Mouse (Mus musculus) forebrain, embryonic 15.5 days (tissue): ENCODE data around the gene Me3. TPM values are rescaled to one million over a fixed set of nuclear protein-coding genes. Genes with fewer than 3 reads are reported as not detected.
A peak's percentile ranks its signal among the peaks of the same experiment; 100 is the strongest.

Source experiments
- ATAC-seq: fragments of 200-750 bp; cut with Nextera tagmentation; replicated peaks from 2 replicates; pipeline ENCODE4 v1.8.0; 2017; ENCODE audit warnings: mild to moderate bottlenecking, moderate TSS enrichment, moderate library complexity
- H3K27ac ChIP-seq: fragments of 300-500 bp; sonication (generic); replicated peaks from 2 replicates; pipeline ENCODE4 v1.5.1; 2015; ENCODE audit warnings: mild to moderate bottlenecking, inconsistent platforms
- H3K27me3 ChIP-seq: fragments of 300-500 bp; sonication (generic); 2 replicates; pipeline ENCODE4 v1.6.1; 2015; ENCODE audit warnings: inconsistent platforms
- H3K36me3 ChIP-seq: fragments of 300-500 bp; sonication (generic); 2 replicates; pipeline ENCODE4 v1.6.1; 2015; ENCODE audit warnings: mild to moderate bottlenecking, inconsistent platforms
- H3K4me1 ChIP-seq: fragments of 300-500 bp; sonication (generic); 2 replicates; pipeline ENCODE4 v1.6.1; 2015; ENCODE audit warnings: inconsistent platforms
- H3K4me2 ChIP-seq: fragments of 300-500 bp; sonication (generic); replicated peaks from 2 replicates; pipeline ENCODE4 v1.6.1; 2015; ENCODE audit warnings: mild to moderate bottlenecking, inconsistent platforms
- H3K4me3 ChIP-seq: fragments of 300-500 bp; sonication (generic); 2 replicates; pipeline ENCODE4 v1.5.1; 2015; ENCODE audit warnings: mild to moderate bottlenecking, inconsistent platforms
- H3K9ac ChIP-seq: fragments of 300-500 bp; sonication (generic); replicated peaks from 2 replicates; pipeline ENCODE4 v1.6.1; 2015; ENCODE audit warnings: mild to moderate bottlenecking, inconsistent platforms
- H3K9me3 ChIP-seq: fragments of 300-500 bp; sonication (generic); 2 replicates; pipeline ENCODE4 v1.6.1; 2016; ENCODE audit warnings: inconsistent platforms
- WGBS: fragments of 180-500 bp; shearing (Covaris S2); methylation state at CpG from one replicate; pipeline ENCODE4 v1.1.7; 2015; ENCODE audit warnings: mixed read lengths; 5-methylcytosine and 5-hydroxymethylcytosine counted together
- polyA plus RNA-seq: library from polyadenylated mRNA; unstranded; fragments of >200 nt; fragmentation: Nextera tagmentation; extraction: Ambion mirVana; gene quantifications from 2 replicates; pipeline ENCODE4 v1.2.1, GENCODE M21; 2015

The Me3 gene
- polyA plus RNA-seq, 1 experiment from 2014 or later = 3.1 TPM

DNA sequence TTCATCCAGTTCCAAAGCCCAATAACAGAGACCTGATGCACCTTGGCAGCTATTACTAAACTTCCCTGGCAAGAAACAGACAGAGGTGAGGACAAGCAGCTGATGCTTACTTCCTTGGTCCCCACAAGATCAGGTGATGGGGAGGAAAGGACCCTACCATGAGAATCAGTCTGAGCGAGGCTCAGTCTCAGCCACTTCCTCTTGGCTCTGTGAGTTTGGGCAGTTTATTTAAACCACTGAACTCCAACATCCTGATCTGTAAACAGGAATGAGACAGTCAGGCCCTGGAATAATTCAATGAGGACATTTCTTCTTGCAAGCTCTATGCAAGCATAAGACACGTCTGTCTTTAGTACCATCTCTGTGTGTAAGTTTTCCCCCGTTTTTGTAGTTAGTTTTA, 170.3 kb downstream of the Me3 start:
- Histone ChIP-seq H3K4me2 (no peak overlapping the region), H3K36me3 (no peaks in the 10 kb centered on the region), H3K9me3 (no peaks in the 10 kb centered on the region), H3K9ac (no peak overlapping the region), H3K4me3 (no peak overlapping the region), H3K27me3 (no peaks in the 10 kb centered on the region), H3K4me1 (no peaks in the 10 kb centered on the region), H3K27ac (no peak overlapping the region)
- no peak for ATAC-seq
- 74% methylated on average over 3 of the region's 3 CpGs for WGBS

GRCm38 (mm10) chr7:89803966-89804365, 171.8 kb downstream of the Me3 start:
- 87% methylated on average over 4 of the region's 4 CpGs for WGBS
- ATAC-seq = no peak

DNA sequence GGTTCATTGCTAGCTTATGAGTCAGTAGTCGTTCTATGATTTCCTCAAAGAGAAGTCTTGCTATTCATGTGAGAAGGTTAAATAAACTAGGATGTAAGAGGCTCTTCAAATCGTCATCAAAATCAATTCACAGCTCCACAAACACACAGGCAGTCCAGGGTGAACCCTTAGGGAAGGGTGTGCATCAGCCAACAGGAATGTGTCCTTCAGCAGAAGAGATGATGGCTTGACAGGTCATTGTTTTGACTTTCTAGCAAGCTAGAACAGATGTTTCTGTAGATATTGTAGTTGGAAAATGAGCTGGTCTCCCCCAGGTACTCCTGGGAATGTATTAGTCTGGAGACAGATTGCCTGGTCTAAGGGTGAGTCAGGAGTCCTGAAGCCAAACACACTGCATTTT, 177.2 kb downstream of the Me3 start:
- H3K27ac ChIP-seq = no peak overlapping the region
- WGBS = 83% methylated on average over 2 of the region's 2 CpGs

More at GRCm38 (mm10) chr7:89803966-89804365, 171.8 kb downstream of the Me3 start:
- no peaks in the 10 kb centered on the region for H3K9me3 ChIP-seq
- no peak overlapping the region for H3K4me2 ChIP-seq
- no peak overlapping the region for H3K9ac ChIP-seq
- H3K27me3 ChIP-seq = no peaks in the 10 kb centered on the region
- no peaks in the 10 kb centered on the region for H3K4me1 ChIP-seq
- H3K27ac ChIP-seq = no peak overlapping the region
- no peaks in the 10 kb centered on the region for H3K36me3 ChIP-seq
- no peak overlapping the region for H3K4me3 ChIP-seq

DNA sequence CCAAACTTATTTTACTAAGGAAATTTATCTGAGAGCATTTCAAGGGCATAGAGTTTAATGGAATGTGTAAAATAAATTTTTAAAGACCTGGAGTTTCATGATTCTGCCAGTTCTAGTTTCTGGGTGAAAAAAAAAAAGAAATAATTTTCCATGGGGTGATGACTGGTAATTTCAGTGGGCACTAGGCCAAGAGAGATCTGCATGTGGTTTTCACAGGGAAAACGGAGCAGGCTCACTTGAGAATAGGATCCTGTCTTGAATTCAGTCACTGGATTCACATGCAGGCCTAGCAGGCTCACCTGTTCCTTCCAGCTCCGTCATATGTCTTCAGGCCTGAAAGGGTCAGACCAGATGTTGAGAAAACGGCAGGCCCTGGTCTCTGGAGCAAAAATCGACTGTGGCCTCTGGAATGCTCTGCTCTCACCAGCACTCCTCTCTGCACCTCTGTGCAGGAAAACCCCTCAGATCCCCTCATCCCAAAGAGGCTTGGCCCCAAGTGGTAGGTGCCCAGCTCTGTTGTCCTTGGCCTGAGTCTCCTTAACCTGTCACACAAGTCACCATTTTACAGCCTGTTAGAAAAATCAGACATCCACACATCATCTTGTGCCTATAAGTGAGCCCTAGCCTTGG, 196.4 kb downstream of the Me3 start:
- Histone ChIP-seq H3K36me3 (no peaks in the 10 kb centered on the region), H3K4me2 (no peak overlapping the region), H3K27me3 (no peaks in the 10 kb centered on the region), H3K9ac (no peak overlapping the region), H3K4me3 (no peak overlapping the region), H3K9me3 (no peaks in the 10 kb centered on the region), H3K27ac (no peak overlapping the region), H3K4me1 (no peaks in the 10 kb centered on the region)
- WGBS = 76% methylated on average over 4 of the region's 4 CpGs
- no peak for ATAC-seq

More for the DNA sequence above, 177.2 kb downstream of the Me3 start:
- Histone ChIP-seq H3K4me3 (no peak overlapping the region), H3K9me3 (no peaks in the 10 kb centered on the region), H3K36me3 (no peaks in the 10 kb centered on the region), H3K9ac (no peak overlapping the region), H3K4me2 (no peak overlapping the region), H3K27me3 (no peaks in the 10 kb centered on the region), H3K4me1 (no peaks in the 10 kb centered on the region)
- ATAC-seq = no peak

DNA sequence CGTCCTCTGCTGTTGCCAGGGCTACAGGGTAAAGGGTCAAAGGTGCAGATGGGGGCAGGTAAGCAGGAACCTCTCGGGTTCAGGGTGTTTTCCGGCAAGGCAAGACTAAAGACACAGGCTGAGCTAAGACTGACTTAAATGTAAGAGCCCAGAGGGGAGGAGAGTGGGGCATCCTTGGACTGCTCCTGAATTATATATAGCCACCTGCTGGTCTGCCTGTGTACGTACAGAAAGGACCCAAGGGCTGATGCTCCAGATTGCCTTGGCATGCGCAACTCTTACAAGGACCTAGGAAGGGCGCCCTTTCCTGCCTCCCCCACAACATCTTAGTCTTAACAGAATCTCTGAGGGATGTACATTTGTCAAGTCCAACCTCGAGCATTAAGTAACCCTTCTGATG, 197.0 kb downstream of the Me3 start:
- Histone ChIP-seq H3K4me3 (no peak overlapping the region), H3K9me3 (no peaks in the 10 kb centered on the region), H3K4me2 (no peak overlapping the region), H3K36me3 (no peaks in the 10 kb centered on the region), H3K27me3 (no peaks in the 10 kb centered on the region), H3K4me1 (no peaks in the 10 kb centered on the region), H3K27ac (no peak overlapping the region), H3K9ac (no peak overlapping the region)
- 62% methylated on average over 7 of the region's 7 CpGs for WGBS
- no peak for ATAC-seq

GRCm38 (mm10) chr7:89833521-89833920, 201.3 kb downstream of the Me3 start:
- 87% methylated on average over 8 of the region's 8 CpGs for WGBS
- ATAC-seq = no peak

DNA sequence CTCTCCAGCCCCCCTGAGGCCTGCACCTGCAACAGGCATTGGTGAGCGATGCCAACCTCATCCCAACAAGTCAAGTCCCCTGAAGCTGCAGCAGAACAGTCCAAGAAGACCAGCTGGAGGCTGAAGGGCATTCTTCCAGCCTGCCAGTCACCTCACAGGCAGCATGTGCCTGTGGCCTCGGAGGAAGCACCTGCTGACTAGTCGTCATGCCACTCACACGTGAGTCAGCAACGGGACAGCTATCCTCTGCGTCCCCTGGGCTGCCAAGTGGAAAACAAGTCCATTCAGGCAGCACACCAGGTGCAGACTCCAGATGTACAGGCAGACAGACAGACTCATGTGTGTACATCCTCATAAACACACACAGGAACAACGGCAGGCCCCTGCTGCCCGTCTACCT, 203.4 kb downstream of the Me3 start:
- 59% methylated on average over 8 of the region's 8 CpGs for WGBS
- peak; percentile 46; the same call in 1 of the 2 replicates for ATAC-seq
- no peak overlapping the region for H3K4me2 ChIP-seq

More at GRCm38 (mm10) chr7:89833521-89833920, 201.3 kb downstream of the Me3 start:
- H3K4me2 ChIP-seq = no peak overlapping the region
- H3K27ac ChIP-seq = no peak overlapping the region
- no peak overlapping the region for H3K4me3 ChIP-seq
- no peak overlapping the region for H3K9ac ChIP-seq
- no peaks in the 10 kb centered on the region for H3K9me3 ChIP-seq
- H3K4me1 ChIP-seq = no peaks in the 10 kb centered on the region
- no peaks in the 10 kb centered on the region for H3K36me3 ChIP-seq
- no peaks in the 10 kb centered on the region for H3K27me3 ChIP-seq

DNA sequence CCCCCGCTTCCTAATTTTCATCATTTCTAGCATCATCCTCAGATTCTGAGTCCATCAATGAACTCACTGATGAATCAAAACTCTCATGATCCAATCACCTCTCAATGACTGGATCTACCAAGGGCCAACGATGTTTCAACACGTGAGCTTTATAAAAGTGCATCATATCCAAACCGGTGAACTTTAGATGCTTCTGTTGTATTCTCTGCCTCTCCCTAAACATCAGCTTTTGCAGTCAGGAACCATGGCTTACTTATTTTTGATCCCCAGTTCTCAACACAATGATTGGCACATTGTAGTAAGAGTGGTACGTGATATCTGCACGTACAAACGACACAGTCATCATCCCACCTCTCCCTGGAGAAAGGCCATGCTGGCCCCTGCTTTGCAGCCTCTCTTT, 204.5 kb downstream of the Me3 start:
- H3K4me2 ChIP-seq = no peak overlapping the region
- no peak for ATAC-seq
- no peak overlapping the region for H3K4me3 ChIP-seq
- H3K9me3 ChIP-seq = no peaks in the 10 kb centered on the region
- H3K36me3 ChIP-seq = no peaks in the 10 kb centered on the region
- no peak overlapping the region for H3K9ac ChIP-seq
- 98% methylated on average over 7 of the region's 7 CpGs for WGBS
- no peaks in the 10 kb centered on the region for H3K4me1 ChIP-seq
- H3K27ac ChIP-seq = no peak overlapping the region
- no peaks in the 10 kb centered on the region for H3K27me3 ChIP-seq

More for the DNA sequence above, 203.4 kb downstream of the Me3 start:
- H3K36me3 ChIP-seq = no peaks in the 10 kb centered on the region
- no peaks in the 10 kb centered on the region for H3K9me3 ChIP-seq
- H3K4me3 ChIP-seq = no peak overlapping the region
- no peaks in the 10 kb centered on the region for H3K27me3 ChIP-seq
- no peaks in the 10 kb centered on the region for H3K4me1 ChIP-seq
- no peak overlapping the region for H3K27ac ChIP-seq
- H3K9ac ChIP-seq = no peak overlapping the region

- Histone ChIP-seq H3K4me2 (no peak overlapping the region), H3K36me3 (no peaks in the 10 kb centered on the region), H3K27ac (no peak overlapping the region), H3K4me1 (no peaks in the 10 kb centered on the region), H3K4me3 (no peak overlapping the region), H3K9me3 (no peaks in the 10 kb centered on the region), H3K9ac (no peak overlapping the region), H3K27me3 (no peaks in the 10 kb centered on the region)
- 71% methylated on average over 4 of the region's 4 CpGs for WGBS
- no peak for ATAC-seq
These were observed 205.6 kb downstream of the Me3 start for GRCm38 (mm10) chr7:89837841-89838240.

DNA sequence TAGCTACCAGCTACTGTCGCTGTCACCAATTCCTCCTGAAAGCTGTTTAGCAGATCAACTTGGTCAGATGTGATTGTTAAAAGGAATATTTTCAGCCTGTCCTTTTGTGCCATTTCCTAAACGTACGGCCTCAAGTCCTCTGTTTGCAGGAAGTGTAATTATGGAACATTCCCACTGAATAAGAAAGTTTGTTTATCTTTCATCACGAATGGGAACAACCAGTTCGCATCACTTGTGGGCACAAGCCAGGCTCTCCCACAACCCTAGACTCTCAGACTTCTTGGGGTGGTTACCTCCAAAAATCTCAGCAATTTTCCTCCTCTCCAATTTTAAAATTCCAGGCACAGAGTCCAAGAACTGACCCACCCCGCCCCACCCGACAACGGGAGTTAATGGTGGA, 207.5 kb downstream of the Me3 start:
- WGBS = 86% methylated on average over 8 of the region's 8 CpGs
- Histone ChIP-seq H3K9me3 (no peaks in the 10 kb centered on the region), H3K9ac (no peak overlapping the region), H3K4me1 (no peaks in the 10 kb centered on the region), H3K36me3 (no peaks in the 10 kb centered on the region), H3K27me3 (no peaks in the 10 kb centered on the region), H3K4me3 (no peak overlapping the region), H3K4me2 (no peak overlapping the region), H3K27ac (no peak overlapping the region)
- no peak for ATAC-seq

DNA sequence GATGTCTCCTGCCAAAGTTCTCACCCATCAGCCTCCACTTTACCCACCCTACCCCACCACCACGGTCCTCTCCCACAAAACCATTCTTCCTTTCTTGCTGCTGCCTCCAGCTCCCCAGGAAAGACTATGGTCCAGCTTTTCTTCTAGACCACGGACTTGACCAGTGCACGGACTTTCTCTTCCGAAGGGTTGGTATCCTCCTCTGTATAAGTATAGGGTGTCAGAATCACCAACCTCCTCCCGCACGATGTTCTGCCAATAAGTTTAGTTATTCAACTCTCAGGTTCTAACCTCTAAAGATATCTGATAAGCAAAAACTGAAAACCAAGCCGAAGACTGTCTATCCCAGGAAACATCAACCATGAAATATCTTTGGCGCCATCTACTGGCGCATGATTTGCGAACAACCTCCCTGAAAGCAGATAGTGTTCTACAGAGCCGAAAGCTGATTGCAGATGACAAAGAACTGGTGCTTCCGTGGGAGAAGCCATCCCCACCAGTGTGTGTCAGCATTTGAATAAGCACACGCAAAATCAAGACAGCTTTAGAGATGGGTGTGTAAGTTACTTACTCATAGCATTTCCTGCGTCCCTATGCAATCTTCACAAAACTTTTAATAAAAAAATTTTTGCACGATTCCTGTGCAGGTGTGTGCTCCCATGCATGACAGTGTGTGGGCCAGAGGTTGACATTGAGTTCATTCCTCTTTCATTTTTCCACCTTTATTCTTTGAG, 209.6 kb downstream of the Me3 start:
- no peaks in the 10 kb centered on the region for H3K36me3 ChIP-seq
- peak; percentile 86 for ATAC-seq
- H3K9me3 ChIP-seq = no peaks in the 10 kb centered on the region
- H3K27me3 ChIP-seq = no peaks in the 10 kb centered on the region
- 36% methylated on average over 15 of the region's 15 CpGs for WGBS
- H3K27ac ChIP-seq = no peak overlapping the region
- no peak overlapping the region for H3K4me3 ChIP-seq
- no peak overlapping the region for H3K4me2 ChIP-seq
- no peaks in the 10 kb centered on the region for H3K4me1 ChIP-seq
- no peak overlapping the region for H3K9ac ChIP-seq

- H3K27ac ChIP-seq = no peak overlapping the region
- H3K27me3 ChIP-seq = no peaks in the 10 kb centered on the region
- WGBS = 90% methylated on average over 5 of the region's 5 CpGs
- peak; percentile 20 for ATAC-seq
- H3K4me2 ChIP-seq = no peak overlapping the region
- H3K9me3 ChIP-seq = no peaks in the 10 kb centered on the region
- H3K4me1 ChIP-seq = no peaks in the 10 kb centered on the region
- no peak overlapping the region for H3K9ac ChIP-seq
- no peak overlapping the region for H3K4me3 ChIP-seq
- H3K36me3 ChIP-seq = no peaks in the 10 kb centered on the region
These were observed 210.2 kb downstream of the Me3 start for GRCm38 (mm10) chr7:89842404-89842715.

- no peaks in the 10 kb centered on the region for H3K4me1 ChIP-seq
- H3K27me3 ChIP-seq = no peaks in the 10 kb centered on the region
- no peak for ATAC-seq
- H3K9ac ChIP-seq = no peak overlapping the region
- no peak overlapping the region for H3K27ac ChIP-seq
- no peak overlapping the region for H3K4me2 ChIP-seq
- H3K9me3 ChIP-seq = no peaks in the 10 kb centered on the region
- WGBS = 64% methylated on average over 6 of the region's 6 CpGs
- H3K36me3 ChIP-seq = no peaks in the 10 kb centered on the region
- no peak overlapping the region for H3K4me3 ChIP-seq
These were observed 210.9 kb downstream of the Me3 start for GRCm38 (mm10) chr7:89843121-89843520.
